Mouse (Mus musculus): ENCODE results near the gene Gins1.

Gene Gins1

GRCm38 (mm10) chr2:150951201-150951600 lies 46.0 kb downstream of the Gins1 start:
- Histone ChIP-seq H3K36me3 (ENCODE audit: insufficient read depth, low read length) (peaks cover 62% of the 10 kb centered on the region), H3K27me3 (ENCODE audit: insufficient read depth, low read length) (no peaks in the 10 kb centered on the region), H3K4me1 (replicated peaks; ENCODE audit: low read depth, low read length) (peaks cover 92% of the 10 kb centered on the region), H3K9me3 (ENCODE audit: low read length) (no peaks in the 10 kb centered on the region), H3K4me3 (replicated peaks; ENCODE audit: low read length) (no peak overlapping the region)
- TF ChIP-seq NANOG (IDR thresholded peaks at IDR 0.05; ENCODE audit: borderline replicate concordance, low read length) (no peak), POU5F1 (IDR thresholded peaks at IDR 0.05; ENCODE audit: borderline replicate concordance, low read length) (no peak), CTCF (conservative IDR thresholded peaks at IDR 0.05; ENCODE audit: low read length) (no peak)

- no peaks in the 10 kb centered on the region for H3K9me3 ChIP-seq (ENCODE audit: low read length)
- H3K36me3 ChIP-seq (ENCODE audit: insufficient read depth, low read length): peaks cover 70% of the 10 kb centered on the region
- peak overlapping the region; percentile 39; the same call in 1 of the 2 replicates for H3K4me3 ChIP-seq (replicated peaks; ENCODE audit: low read length)
- no peaks in the 10 kb centered on the region for H3K27me3 ChIP-seq (ENCODE audit: insufficient read depth, low read length)
- TF ChIP-seq NANOG (IDR thresholded peaks at IDR 0.05; ENCODE audit: borderline replicate concordance, low read length): no peak
- no peak for TF ChIP-seq CTCF (conservative IDR thresholded peaks at IDR 0.05; ENCODE audit: low read length)
- no peak for TF ChIP-seq POU5F1 (IDR thresholded peaks at IDR 0.05; ENCODE audit: borderline replicate concordance, low read length)
- peaks cover 71% of the 10 kb centered on the region for H3K4me1 ChIP-seq (replicated peaks; ENCODE audit: low read depth, low read length)
Measured at GRCm38 (mm10) chr2:150955859-150956258, 50.7 kb downstream of the Gins1 start.

GRCm38 (mm10) chr2:150959521-150959920 lies 54.3 kb downstream of the Gins1 start:
- H3K27me3 ChIP-seq (ENCODE audit: insufficient read depth, low read length): no peaks in the 10 kb centered on the region
- peaks cover 38% of the 10 kb centered on the region for H3K4me1 ChIP-seq (replicated peaks; ENCODE audit: low read depth, low read length)
- H3K9me3 ChIP-seq (ENCODE audit: low read length): no peaks in the 10 kb centered on the region
- no peak for TF ChIP-seq NANOG (IDR thresholded peaks at IDR 0.05; ENCODE audit: borderline replicate concordance, low read length)
- TF ChIP-seq CTCF (conservative IDR thresholded peaks at IDR 0.05; ENCODE audit: low read length): no peak
- H3K36me3 ChIP-seq (ENCODE audit: insufficient read depth, low read length): peaks cover 65% of the 10 kb centered on the region
- no peak overlapping the region for H3K4me3 ChIP-seq (replicated peaks; ENCODE audit: low read length)

- peaks cover 87% of the 10 kb centered on the region for H3K36me3 ChIP-seq (ENCODE audit: insufficient read depth, low read length)
- TF ChIP-seq POU5F1 (IDR thresholded peaks at IDR 0.05; ENCODE audit: borderline replicate concordance, low read length) (no peak), CTCF (conservative IDR thresholded peaks at IDR 0.05; ENCODE audit: low read length) (no peak), NANOG (IDR thresholded peaks at IDR 0.05; ENCODE audit: borderline replicate concordance, low read length) (no peak)
- no peaks in the 10 kb centered on the region for H3K9me3 ChIP-seq (ENCODE audit: low read length)
- peaks cover 15% of the 10 kb centered on the region; the same call in 1 of the 2 replicates for H3K4me1 ChIP-seq (replicated peaks; ENCODE audit: low read depth, low read length)
- no peak overlapping the region for H3K4me3 ChIP-seq (replicated peaks; ENCODE audit: low read length)
- H3K27me3 ChIP-seq (ENCODE audit: insufficient read depth, low read length): no peaks in the 10 kb centered on the region
Measured at GRCm38 (mm10) chr2:150963246-150963645, 58.0 kb downstream of the Gins1 start.

GRCm38 (mm10) chr2:150964641-150965040 lies 59.4 kb downstream of the Gins1 start:
- Histone ChIP-seq H3K36me3 (ENCODE audit: insufficient read depth, low read length) (peaks cover 86% of the 10 kb centered on the region), H3K27me3 (ENCODE audit: insufficient read depth, low read length) (no peaks in the 10 kb centered on the region)
- TF ChIP-seq POU5F1 (IDR thresholded peaks at IDR 0.05; ENCODE audit: borderline replicate concordance, low read length) (no peak), NANOG (IDR thresholded peaks at IDR 0.05; ENCODE audit: borderline replicate concordance, low read length) (no peak), CTCF (conservative IDR thresholded peaks at IDR 0.05; ENCODE audit: low read length) (no peak)

GRCm38 (mm10) chr2:150965951-150966350 lies 60.8 kb downstream of the Gins1 start:
- H3K27me3 ChIP-seq (ENCODE audit: insufficient read depth, low read length): no peaks in the 10 kb centered on the region
- TF ChIP-seq POU5F1 (IDR thresholded peaks at IDR 0.05; ENCODE audit: borderline replicate concordance, low read length): no peak
- TF ChIP-seq NANOG (IDR thresholded peaks at IDR 0.05; ENCODE audit: borderline replicate concordance, low read length): no peak
- no peak for TF ChIP-seq CTCF (conservative IDR thresholded peaks at IDR 0.05; ENCODE audit: low read length)

More at GRCm38 (mm10) chr2:150964641-150965040, 59.4 kb downstream of the Gins1 start:
- Histone ChIP-seq H3K4me1 (replicated peaks; ENCODE audit: low read depth, low read length) (peaks cover 12% of the 10 kb centered on the region; the same call in 1 of the 2 replicates), H3K9me3 (ENCODE audit: low read length) (no peaks in the 10 kb centered on the region), H3K4me3 (replicated peaks; ENCODE audit: low read length) (no peak overlapping the region)

GRCm38 (mm10) chr2:150967491-150967890 lies 62.3 kb downstream of the Gins1 start:
- Histone ChIP-seq H3K9me3 (ENCODE audit: low read length) (no peaks in the 10 kb centered on the region), H3K36me3 (ENCODE audit: insufficient read depth, low read length) (peaks cover 86% of the 10 kb centered on the region), H3K4me1 (replicated peaks; ENCODE audit: low read depth, low read length) (peaks cover 26% of the 10 kb centered on the region), H3K27me3 (ENCODE audit: insufficient read depth, low read length) (no peaks in the 10 kb centered on the region), H3K4me3 (replicated peaks; ENCODE audit: low read length) (no peak overlapping the region)
- TF ChIP-seq NANOG (IDR thresholded peaks at IDR 0.05; ENCODE audit: borderline replicate concordance, low read length): no peak
- no peak for TF ChIP-seq POU5F1 (IDR thresholded peaks at IDR 0.05; ENCODE audit: borderline replicate concordance, low read length)
- TF ChIP-seq CTCF (conservative IDR thresholded peaks at IDR 0.05; ENCODE audit: low read length): no peak

More at GRCm38 (mm10) chr2:150965951-150966350, 60.8 kb downstream of the Gins1 start:
- H3K4me3 ChIP-seq (replicated peaks; ENCODE audit: low read length): no peak overlapping the region
- peaks cover 88% of the 10 kb centered on the region for H3K36me3 ChIP-seq (ENCODE audit: insufficient read depth, low read length)
- H3K9me3 ChIP-seq (ENCODE audit: low read length): no peaks in the 10 kb centered on the region
- H3K4me1 ChIP-seq (replicated peaks; ENCODE audit: low read depth, low read length): peaks cover 12% of the 10 kb centered on the region; the same call in 1 of the 2 replicates

- no peak overlapping the region for H3K4me3 ChIP-seq (replicated peaks; ENCODE audit: low read length)
- H3K27me3 ChIP-seq (ENCODE audit: insufficient read depth, low read length): no peaks in the 10 kb centered on the region
- H3K9me3 ChIP-seq (ENCODE audit: low read length): no peaks in the 10 kb centered on the region
- H3K36me3 ChIP-seq (ENCODE audit: insufficient read depth, low read length): peaks cover 83% of the 10 kb centered on the region
- TF ChIP-seq POU5F1 (IDR thresholded peaks at IDR 0.05; ENCODE audit: borderline replicate concordance, low read length) (no peak), NANOG (IDR thresholded peaks at IDR 0.05; ENCODE audit: borderline replicate concordance, low read length) (no peak), CTCF (conservative IDR thresholded peaks at IDR 0.05; ENCODE audit: low read length) (no peak)
- H3K4me1 ChIP-seq (replicated peaks; ENCODE audit: low read depth, low read length): peaks cover 41% of the 10 kb centered on the region
Measured at GRCm38 (mm10) chr2:150969231-150969630, 64.0 kb downstream of the Gins1 start.

GRCm38 (mm10) chr2:150971856-150972255 lies 66.7 kb downstream of the Gins1 start:
- Histone ChIP-seq H3K9me3 (ENCODE audit: low read length) (no peaks in the 10 kb centered on the region), H3K4me3 (replicated peaks; ENCODE audit: low read length) (peak overlapping the region; percentile 20; the same call in 1 of the 2 replicates), H3K36me3 (ENCODE audit: insufficient read depth, low read length) (peaks cover 74% of the 10 kb centered on the region), H3K27me3 (ENCODE audit: insufficient read depth, low read length) (no peaks in the 10 kb centered on the region), H3K4me1 (replicated peaks; ENCODE audit: low read depth, low read length) (peaks cover 51% of the 10 kb centered on the region)
- TF ChIP-seq NANOG (IDR thresholded peaks at IDR 0.05; ENCODE audit: borderline replicate concordance, low read length) (peak; percentile 85; the same call in 1 of the 2 replicates), POU5F1 (IDR thresholded peaks at IDR 0.05; ENCODE audit: borderline replicate concordance, low read length) (no peak)

All from E14TG2a.4 (cell line).